Mouse (Mus musculus) heart, embryonic 11.5 days (tissue): ENCODE results near the gene Olfr317. TPM values are rescaled to one million over a fixed set of nuclear protein-coding genes. Genes with fewer than 3 reads are reported as not detected.
"Not testable (repeated sequence)": the region's sequence is repeated elsewhere in the genome, so short reads cannot be mapped to it uniquely, and the experiment has no call there.

Experiments used
- ATAC-seq: fragments of 200-750 bp; cut with Nextera tagmentation; replicated peaks from 2 replicates; pipeline ENCODE4 v1.8.0; 2017; ENCODE audit warnings: moderate library complexity; ENCODE audit not compliant: insufficient number of reproducible peaks, low FRiP score, low TSS enrichment
- H3K27ac ChIP-seq: fragments of 300-500 bp; sonication (generic); 2 replicates; pipeline ENCODE4 v1.5.1; 2014; ENCODE audit warnings: mild to moderate bottlenecking, low read depth, low read length
- H3K27me3 ChIP-seq: fragments of 300-500 bp; sonication (generic); 2 replicates; pipeline ENCODE4 v1.6.1; 2014; ENCODE audit warnings: mild to moderate bottlenecking, low read length, mixed read lengths; ENCODE audit not compliant: control insufficient read depth, insufficient read depth
- H3K36me3 ChIP-seq: fragments of 300-500 bp; sonication (generic); 2 replicates; pipeline ENCODE4 v1.6.1; 2014; ENCODE audit warnings: mild to moderate bottlenecking, low read length, moderate library complexity, mixed read lengths; ENCODE audit not compliant: control insufficient read depth, insufficient read depth
- H3K4me1 ChIP-seq: fragments of 300-500 bp; sonication (generic); 2 replicates; pipeline ENCODE4 v1.6.1; 2014; ENCODE audit warnings: low read length; ENCODE audit not compliant: control insufficient read depth, insufficient read depth
- H3K4me2 ChIP-seq: fragments of 300-500 bp; sonication (generic); 2 replicates; pipeline ENCODE4 v1.6.1; 2014; ENCODE audit warnings: mild to moderate bottlenecking, moderate library complexity
- H3K4me3 ChIP-seq: fragments of 300-500 bp; sonication (generic); 2 replicates; pipeline ENCODE4 v1.5.1; 2014; ENCODE audit warnings: low read depth, low read length
- H3K9ac ChIP-seq: fragments of 300-500 bp; sonication (generic); 2 replicates; pipeline ENCODE4 v1.6.1; 2014; ENCODE audit warnings: mild to moderate bottlenecking, low read depth, low read length, moderate library complexity
- H3K9me3 ChIP-seq: fragments of 300-500 bp; sonication (generic); replicated peaks from 2 replicates; pipeline ENCODE4 v1.6.1; 2016; ENCODE audit warnings: low read length; ENCODE audit not compliant: control insufficient read depth
- WGBS: fragments of 180-500 bp; shearing (Covaris S2); extraction: QIAGEN DNeasy Blood & Tissue Kit; methylation state at CpG from one replicate; pipeline ENCODE4 v1.1.7; 2014; ENCODE audit not compliant: insufficient replicate concordance; 5-methylcytosine and 5-hydroxymethylcytosine counted together
- polyA plus RNA-seq: library from polyadenylated mRNA; unstranded; fragments of >200 nt; fragmentation: Nextera tagmentation; extraction: Ambion mirVana; gene quantifications from 2 replicates; pipeline ENCODE4 v1.2.1, GENCODE M21; 2014

The Olfr317 gene
- not detected in 2 replicates for polyA plus RNA-seq

- Histone ChIP-seq H3K36me3 (no peaks in the 10 kb centered on the region), H3K27ac (no peak within 1 kb of the TSS), H3K9me3 (no peaks in the 10 kb centered on the region), H3K27me3 (no peaks in the 10 kb centered on the region), H3K4me2 (no peak within 1 kb of the TSS), H3K9ac (no peak within 1 kb of the TSS), H3K4me1 (no peaks in the 10 kb centered on the region), H3K4me3 (no peak within 1 kb of the TSS)
- no peak for ATAC-seq
- 60% methylated on average over 4 of the region's 4 CpGs for WGBS
These were observed at the start of gene Olfr317 for GRCm38 (mm10) chr11:58738792-58739262. Gene Olfr317 (minus strand): TSS chr11:58739212.

- Histone ChIP-seq H3K4me3 (no peak overlapping the region), H3K4me1 (no peaks in the 10 kb centered on the region), H3K9ac (no peak overlapping the region), H3K27me3 (no peaks in the 10 kb centered on the region), H3K27ac (no peak overlapping the region), H3K9me3 (no peaks in the 10 kb centered on the region), H3K36me3 (no peaks in the 10 kb centered on the region), H3K4me2 (no peak overlapping the region)
- 76% methylated on average over 8 of the region's 8 CpGs for WGBS
- no peak for ATAC-seq
These were observed 49.3 kb upstream of the Olfr317 start for GRCm38 (mm10) chr11:58788346-58788745.

DNA sequence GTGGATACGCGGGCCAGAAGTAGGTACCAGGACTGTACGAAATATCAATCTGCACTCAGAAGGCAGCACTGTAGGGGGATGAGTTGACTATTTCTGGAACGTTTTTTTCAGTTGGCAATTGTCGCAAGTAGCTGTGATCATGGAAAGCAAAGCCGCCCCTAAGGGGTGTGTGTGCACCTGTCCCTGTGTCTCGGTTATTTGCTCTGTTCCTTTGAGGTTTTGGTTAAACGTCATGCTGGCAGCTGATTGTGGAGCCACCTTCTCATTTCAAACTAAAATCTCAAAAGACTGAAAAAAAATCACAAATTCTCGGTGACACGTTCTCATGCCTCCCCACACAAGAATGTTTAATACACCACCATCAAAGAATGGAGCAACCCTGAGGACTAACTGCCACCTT lies 48.6 kb upstream of the Olfr317 start:
- no peak for ATAC-seq
- Histone ChIP-seq H3K4me3 (no peak overlapping the region), H3K36me3 (no peaks in the 10 kb centered on the region), H3K4me2 (no peak overlapping the region), H3K27me3 (no peaks in the 10 kb centered on the region), H3K27ac (no peak overlapping the region), H3K9me3 (no peaks in the 10 kb centered on the region), H3K9ac (no peak overlapping the region), H3K4me1 (peaks cover 3% of the 10 kb centered on the region; the same call in 1 of the 2 replicates)
- 83% methylated on average over 10 of the region's 10 CpGs for WGBS

DNA sequence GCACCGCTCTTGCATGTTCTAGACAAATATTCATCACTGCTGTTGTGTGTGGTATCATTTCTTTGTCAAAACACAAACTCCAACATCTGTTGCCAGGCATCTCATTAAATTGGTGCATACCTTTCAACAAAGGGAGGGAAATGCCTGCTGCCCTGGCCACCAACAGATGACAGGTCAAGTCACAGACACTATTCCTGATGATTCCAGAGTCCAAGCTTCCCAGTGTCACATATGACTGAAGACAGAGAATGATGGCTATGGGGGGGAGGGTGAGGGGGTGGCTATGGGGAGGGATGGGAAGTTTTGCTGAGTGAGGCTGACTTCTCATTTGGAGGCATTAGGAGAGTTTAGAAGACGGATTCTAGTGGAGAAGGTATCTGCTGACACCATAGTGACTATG lies 45.2 kb upstream of the Olfr317 start:
- H3K9me3 ChIP-seq = no peaks in the 10 kb centered on the region
- H3K4me2 ChIP-seq = no peak overlapping the region
- no peaks in the 10 kb centered on the region for H3K27me3 ChIP-seq
- no peak overlapping the region for H3K4me3 ChIP-seq
- H3K27ac ChIP-seq = no peak overlapping the region
- no peaks in the 10 kb centered on the region for H3K36me3 ChIP-seq
- ATAC-seq = no peak
- peaks cover 3% of the 10 kb centered on the region; the same call in 1 of the 2 replicates for H3K4me1 ChIP-seq
- no peak overlapping the region for H3K9ac ChIP-seq
- WGBS = 73% methylated on average over 2 of the region's 2 CpGs

GRCm38 (mm10) chr11:58782480-58783089 lies 43.6 kb upstream of the Olfr317 start, which contains the start of gene Olfr314:
Gene Olfr314 (plus strand): TSS chr11:58782952.
- H3K27me3 ChIP-seq = no peaks in the 10 kb centered on the region
- no peak for ATAC-seq
- no peak within 1 kb of the TSS for H3K9ac ChIP-seq
- H3K9me3 ChIP-seq = no peaks in the 10 kb centered on the region
- no peak within 1 kb of the TSS for H3K4me2 ChIP-seq
- no peak within 1 kb of the TSS for H3K4me3 ChIP-seq
- peaks cover 3% of the 10 kb centered on the region; the same call in 1 of the 2 replicates for H3K4me1 ChIP-seq
- WGBS = 67% methylated on average over 6 of the region's 6 CpGs
- H3K27ac ChIP-seq = no peak within 1 kb of the TSS
- H3K36me3 ChIP-seq = no peaks in the 10 kb centered on the region

DNA sequence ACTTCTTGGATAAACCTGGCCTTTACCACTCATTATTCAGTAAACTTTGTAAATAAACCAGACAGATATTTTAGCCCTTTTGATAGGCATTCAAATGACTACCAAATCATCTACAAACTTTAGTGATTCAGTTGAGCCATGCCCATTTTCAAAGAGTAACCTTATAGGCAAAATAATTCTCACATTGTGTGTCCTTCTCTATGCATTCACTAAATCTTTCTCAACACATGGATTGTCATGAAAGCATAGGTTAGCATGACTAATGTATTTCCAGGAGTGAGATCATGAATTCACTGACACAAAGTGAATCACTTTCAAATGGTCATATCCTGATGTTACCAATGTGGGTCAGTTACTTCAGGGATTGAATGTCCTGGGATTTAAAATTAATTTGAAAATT lies 33.9 kb upstream of the Olfr317 start, which contains the start of gene Olfr315:
Olfr315 (plus strand) TSS at position 301 of the 400 bp plus-strand sequence.
- ATAC-seq = no peak
- Histone ChIP-seq H3K4me1 (no peaks in the 10 kb centered on the region), H3K4me2 (no peak within 1 kb of the TSS), H3K27me3 (no peaks in the 10 kb centered on the region), H3K36me3 (no peaks in the 10 kb centered on the region), H3K27ac (no peak within 1 kb of the TSS), H3K4me3 (no peak within 1 kb of the TSS), H3K9ac (no peak within 1 kb of the TSS), H3K9me3 (no peaks in the 10 kb centered on the region)

DNA sequence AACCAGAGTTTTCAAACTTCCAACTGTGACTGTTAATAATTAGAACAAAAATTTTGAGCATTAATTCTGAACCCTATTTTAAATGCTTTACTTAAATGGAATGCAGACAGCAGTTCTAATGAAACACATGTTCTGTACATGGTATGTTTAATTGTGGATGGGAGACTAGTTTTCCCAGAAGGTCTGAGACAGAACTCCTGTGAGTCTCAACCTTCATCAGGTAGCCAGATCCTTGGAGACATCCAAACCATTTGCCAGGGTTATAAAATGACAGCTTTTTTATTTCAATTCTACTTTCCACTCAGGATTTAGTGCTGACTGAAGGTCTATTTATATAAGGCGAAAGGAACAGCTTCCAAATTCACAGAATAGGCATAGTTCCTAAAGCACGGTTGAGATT lies 13.4 kb upstream of the Olfr317 start, which contains the start of gene Olfr316:
Olfr316 (plus strand) TSS at position 301 of the 400 bp plus-strand sequence.
- no peak for ATAC-seq
- H3K27me3 ChIP-seq = no peaks in the 10 kb centered on the region
- H3K27ac ChIP-seq = no peak within 1 kb of the TSS
- H3K9ac ChIP-seq = no peak within 1 kb of the TSS
- no peak within 1 kb of the TSS for H3K4me3 ChIP-seq
- H3K4me1 ChIP-seq = no peaks in the 10 kb centered on the region
- WGBS = 82% methylated on average over 2 of the region's 2 CpGs
- no peaks in the 10 kb centered on the region for H3K36me3 ChIP-seq
- no peaks in the 10 kb centered on the region for H3K9me3 ChIP-seq
- no peak within 1 kb of the TSS for H3K4me2 ChIP-seq

GRCm38 (mm10) chr11:58751096-58751495 lies 12.1 kb upstream of the Olfr317 start:
- not testable (repeated sequence) for ATAC-seq, H3K36me3 ChIP-seq, H3K4me1 ChIP-seq, H3K9me3 ChIP-seq, H3K9ac ChIP-seq, H3K27ac ChIP-seq, H3K27me3 ChIP-seq, H3K4me3 ChIP-seq, H3K4me2 ChIP-seq
- 80% methylated on average over 18 of the region's 18 CpGs for WGBS

- Histone ChIP-seq H3K27ac (no peak overlapping the region), H3K27me3 (no peaks in the 10 kb centered on the region), H3K4me2 (no peak overlapping the region), H3K4me3 (no peak overlapping the region), H3K9me3 (no peaks in the 10 kb centered on the region), H3K9ac (no peak overlapping the region), H3K4me1 (no peaks in the 10 kb centered on the region), H3K36me3 (no peaks in the 10 kb centered on the region)
- WGBS = 75% methylated on average over 3 of the region's 3 CpGs
- ATAC-seq = no peak
These were observed 5.6 kb downstream of the Olfr317 start for GRCm38 (mm10) chr11:58733372-58733771.
